Mouse (Mus musculus): ENCODE measurements around the gene Atl1.

DNA sequence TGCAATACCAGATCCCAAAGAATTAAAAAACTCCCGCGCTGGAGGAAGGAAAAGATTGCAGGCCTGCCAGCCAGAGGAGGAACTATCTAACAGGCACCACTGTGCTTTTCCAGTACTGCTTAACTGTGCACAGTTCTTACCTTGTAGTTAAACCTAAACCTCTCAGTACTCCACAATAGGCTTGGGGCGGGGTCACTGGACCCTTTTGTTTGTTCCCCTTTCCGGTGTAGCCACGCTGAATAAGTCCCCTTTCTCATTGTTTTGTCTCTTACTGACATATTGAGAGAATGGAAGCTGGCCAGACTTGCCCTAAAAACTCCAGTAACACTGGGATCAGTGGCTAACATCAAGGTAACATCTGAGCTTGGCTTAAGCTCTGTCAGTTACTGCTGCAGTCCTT is 45.3 kb downstream of the Atl1 start:
- TF ChIP-seq CTCF (IDR thresholded peaks at IDR 0.05; ENCODE audit: control insufficient read depth, insufficient read depth, low read length) (no peak), POLR2A (IDR thresholded peaks at IDR 0.05; ENCODE audit: borderline replicate concordance, control insufficient read depth, low read depth, low read length) (no peak)

All from bone marrow, adult 2 months (tissue).